Mouse (Mus musculus): ENCODE measurements around the gene Maip1.

The Maip1 gene

GRCm38 (mm10) chr1:57377376-57378341 is 28.5 kb upstream of the Maip1 start, which contains the start of gene 1700066M21Rik:
Gene 1700066M21Rik, plus strand, starts transcription at chr1:57377620.
- no peak for TF ChIP-seq CTCF (conservative IDR thresholded peaks at IDR 0.05; ENCODE audit: low read length)
- TF ChIP-seq POU5F1 (IDR thresholded peaks at IDR 0.05; ENCODE audit: borderline replicate concordance, low read length): no peak
- TF ChIP-seq NANOG (IDR thresholded peaks at IDR 0.05; ENCODE audit: borderline replicate concordance, low read length): no peak
- Histone ChIP-seq H3K27me3 (ENCODE audit: insufficient read depth, low read length) (no peaks in the 10 kb centered on the region), H3K4me3 (replicated peaks; ENCODE audit: low read length) (peak within 1 kb of the TSS; percentile 96), H3K4me1 (replicated peaks; ENCODE audit: low read depth, low read length) (peaks cover 27% of the 10 kb centered on the region), H3K36me3 (ENCODE audit: insufficient read depth, low read length) (peaks cover 26% of the 10 kb centered on the region), H3K9me3 (ENCODE audit: low read length) (0 out of 2 replicates have a peak, but pooled peaks cover 3% of the 10 kb centered on the region)

- Histone ChIP-seq H3K27me3 (ENCODE audit: insufficient read depth, low read length) (no peaks in the 10 kb centered on the region), H3K4me3 (replicated peaks; ENCODE audit: low read length) (no peak overlapping the region), H3K36me3 (ENCODE audit: insufficient read depth, low read length) (peaks cover 23% of the 10 kb centered on the region), H3K9me3 (ENCODE audit: low read length) (no peaks in the 10 kb centered on the region), H3K4me1 (replicated peaks; ENCODE audit: low read depth, low read length) (no peaks in the 10 kb centered on the region)
- no peak for TF ChIP-seq NANOG (IDR thresholded peaks at IDR 0.05; ENCODE audit: borderline replicate concordance, low read length)
- no peak for TF ChIP-seq POU5F1 (IDR thresholded peaks at IDR 0.05; ENCODE audit: borderline replicate concordance, low read length)
- TF ChIP-seq CTCF (conservative IDR thresholded peaks at IDR 0.05; ENCODE audit: low read length): no peak
Measured at GRCm38 (mm10) chr1:57386519-57386918, 19.6 kb upstream of the Maip1 start.

- TF ChIP-seq NANOG (IDR thresholded peaks at IDR 0.05; ENCODE audit: borderline replicate concordance, low read length) (no peak), POU5F1 (IDR thresholded peaks at IDR 0.05; ENCODE audit: borderline replicate concordance, low read length) (no peak), CTCF (conservative IDR thresholded peaks at IDR 0.05; ENCODE audit: low read length) (no peak)
- Histone ChIP-seq H3K9me3 (ENCODE audit: low read length) (no peaks in the 10 kb centered on the region), H3K36me3 (ENCODE audit: insufficient read depth, low read length) (peaks cover 28% of the 10 kb centered on the region), H3K4me1 (replicated peaks; ENCODE audit: low read depth, low read length) (no peaks in the 10 kb centered on the region), H3K4me3 (replicated peaks; ENCODE audit: low read length) (no peak overlapping the region), H3K27me3 (ENCODE audit: insufficient read depth, low read length) (no peaks in the 10 kb centered on the region)
Measured at GRCm38 (mm10) chr1:57387876-57388275, 18.3 kb upstream of the Maip1 start.

- TF ChIP-seq NANOG (IDR thresholded peaks at IDR 0.05; ENCODE audit: borderline replicate concordance, low read length): no peak
- H3K36me3 ChIP-seq (ENCODE audit: insufficient read depth, low read length): peaks cover 35% of the 10 kb centered on the region
Measured at GRCm38 (mm10) chr1:57388402-57389155, 17.5 kb upstream of the Maip1 start.

GRCm38 (mm10) chr1:57390993-57391790 is 14.9 kb upstream of the Maip1 start:
- no peak overlapping the region for H3K4me3 ChIP-seq (replicated peaks; ENCODE audit: low read length)
- H3K4me1 ChIP-seq (replicated peaks; ENCODE audit: low read depth, low read length): no peaks in the 10 kb centered on the region

More at GRCm38 (mm10) chr1:57388402-57389155, 17.5 kb upstream of the Maip1 start:
- Histone ChIP-seq H3K27me3 (ENCODE audit: insufficient read depth, low read length) (no peaks in the 10 kb centered on the region), H3K9me3 (ENCODE audit: low read length) (no peaks in the 10 kb centered on the region), H3K4me1 (replicated peaks; ENCODE audit: low read depth, low read length) (no peaks in the 10 kb centered on the region), H3K4me3 (replicated peaks; ENCODE audit: low read length) (no peak overlapping the region)

GRCm38 (mm10) chr1:57392417-57392816 is 13.7 kb upstream of the Maip1 start:
- H3K4me1 ChIP-seq (replicated peaks; ENCODE audit: low read depth, low read length): no peaks in the 10 kb centered on the region
- TF ChIP-seq CTCF (conservative IDR thresholded peaks at IDR 0.05; ENCODE audit: low read length) (no peak), POU5F1 (IDR thresholded peaks at IDR 0.05; ENCODE audit: borderline replicate concordance, low read length) (no peak), NANOG (IDR thresholded peaks at IDR 0.05; ENCODE audit: borderline replicate concordance, low read length) (no peak)
- H3K27me3 ChIP-seq (ENCODE audit: insufficient read depth, low read length): no peaks in the 10 kb centered on the region
- H3K9me3 ChIP-seq (ENCODE audit: low read length): no peaks in the 10 kb centered on the region
- no peak overlapping the region for H3K4me3 ChIP-seq (replicated peaks; ENCODE audit: low read length)
- H3K36me3 ChIP-seq (ENCODE audit: insufficient read depth, low read length): peaks cover 55% of the 10 kb centered on the region

More at GRCm38 (mm10) chr1:57390993-57391790, 14.9 kb upstream of the Maip1 start:
- Histone ChIP-seq H3K9me3 (ENCODE audit: low read length) (no peaks in the 10 kb centered on the region), H3K36me3 (ENCODE audit: insufficient read depth, low read length) (peaks cover 48% of the 10 kb centered on the region), H3K27me3 (ENCODE audit: insufficient read depth, low read length) (no peaks in the 10 kb centered on the region)
- no peak for TF ChIP-seq CTCF (conservative IDR thresholded peaks at IDR 0.05; ENCODE audit: low read length)
- TF ChIP-seq NANOG (IDR thresholded peaks at IDR 0.05; ENCODE audit: borderline replicate concordance, low read length): no peak
- no peak for TF ChIP-seq POU5F1 (IDR thresholded peaks at IDR 0.05; ENCODE audit: borderline replicate concordance, low read length)

GRCm38 (mm10) chr1:57394051-57394450 is 12.1 kb upstream of the Maip1 start:
- Histone ChIP-seq H3K4me1 (replicated peaks; ENCODE audit: low read depth, low read length) (0 out of 2 replicates have a peak, but pooled peaks cover 5% of the 10 kb centered on the region), H3K36me3 (ENCODE audit: insufficient read depth, low read length) (peaks cover 57% of the 10 kb centered on the region), H3K9me3 (ENCODE audit: low read length) (no peaks in the 10 kb centered on the region), H3K4me3 (replicated peaks; ENCODE audit: low read length) (no peak overlapping the region), H3K27me3 (ENCODE audit: insufficient read depth, low read length) (no peaks in the 10 kb centered on the region)
- TF ChIP-seq NANOG (IDR thresholded peaks at IDR 0.05; ENCODE audit: borderline replicate concordance, low read length) (no peak), CTCF (conservative IDR thresholded peaks at IDR 0.05; ENCODE audit: low read length) (peak; percentile 71)
